Mouse (Mus musculus): Measurements from ENCODE around the gene Pde8a.

Pde8a gene

DNA sequence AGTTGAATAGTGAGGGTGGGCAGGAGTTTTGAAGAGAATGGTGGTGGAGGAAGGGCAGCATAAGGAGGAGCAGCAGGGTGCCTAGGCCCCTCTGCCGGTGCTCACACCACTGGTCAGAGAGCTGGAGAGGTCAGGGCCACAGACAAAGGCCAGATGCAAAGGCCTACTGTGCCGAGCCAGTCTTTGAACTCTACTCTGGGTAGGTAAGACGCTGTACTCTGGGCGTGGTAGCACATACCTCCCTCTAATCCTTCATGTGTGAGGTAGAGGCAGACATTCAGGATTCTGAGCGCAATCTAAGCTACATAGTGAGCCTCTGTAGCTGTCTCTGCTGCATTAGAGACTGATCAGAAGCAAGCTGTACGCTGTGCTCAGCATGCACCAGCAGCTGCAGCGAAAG lies 73.1 kb downstream of the Pde8a start:
- DNase-seq = no peak

DNA sequence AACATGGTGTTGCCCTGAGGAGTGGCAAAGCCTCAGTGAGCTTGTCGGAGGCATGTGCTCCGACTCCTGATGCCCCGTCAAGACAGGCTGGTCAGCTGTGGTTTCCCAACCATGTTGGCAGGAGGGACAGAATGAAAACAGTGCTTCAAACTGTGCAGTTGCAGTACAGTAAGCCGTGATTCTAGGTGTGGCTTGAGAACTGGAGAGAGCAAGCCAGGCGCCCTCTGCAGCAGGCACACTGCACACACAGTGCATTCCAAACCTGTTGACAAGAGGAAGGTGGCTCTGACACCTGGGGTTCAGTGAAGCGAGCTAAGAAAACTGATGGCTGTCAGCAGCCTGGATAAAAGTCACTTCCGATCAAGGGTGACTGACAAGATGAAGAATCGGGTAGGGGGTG lies 73.5 kb downstream of the Pde8a start:
- no peak for DNase-seq

DNA sequence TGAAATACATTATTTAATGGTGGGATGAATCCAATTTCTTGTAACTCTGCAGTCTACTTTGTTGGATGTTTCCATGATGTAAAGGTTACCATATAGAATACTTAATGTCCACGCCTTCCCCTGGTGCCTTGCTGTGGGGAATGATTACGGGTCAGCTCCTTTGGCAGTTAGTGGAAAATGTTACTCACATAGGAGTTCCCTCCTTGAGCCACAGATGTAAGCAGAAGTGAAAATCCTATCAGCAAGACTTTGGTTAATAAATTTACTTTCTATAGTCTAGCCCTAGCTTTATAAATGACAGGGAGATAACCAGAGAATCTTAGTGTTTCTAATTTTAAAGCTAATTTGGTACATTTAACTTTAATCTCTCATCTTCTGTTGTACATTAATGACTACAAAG lies 81.8 kb downstream of the Pde8a start:
- DNase-seq = no peak

DNA sequence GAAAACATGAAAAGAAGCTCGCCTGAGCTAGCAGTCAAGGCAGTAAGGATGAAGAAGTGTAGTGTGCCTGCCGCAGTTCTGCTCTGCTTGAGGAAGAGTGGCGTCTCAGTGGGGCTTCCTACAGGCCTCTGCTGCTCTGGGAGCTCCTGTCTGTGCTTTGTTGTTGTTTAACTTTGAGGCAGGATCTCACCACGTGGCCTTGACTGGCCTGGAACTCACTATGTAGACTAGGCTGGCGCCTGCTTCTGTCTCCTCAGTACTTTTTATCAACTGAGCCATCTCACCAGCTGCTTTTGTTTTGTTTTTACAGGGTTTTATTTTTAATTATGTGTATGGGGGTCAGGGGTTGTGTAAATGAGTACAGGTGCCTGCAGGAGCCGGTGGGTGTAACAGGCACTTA lies 84.8 kb downstream of the Pde8a start:
- DNase-seq = no peak

DNA sequence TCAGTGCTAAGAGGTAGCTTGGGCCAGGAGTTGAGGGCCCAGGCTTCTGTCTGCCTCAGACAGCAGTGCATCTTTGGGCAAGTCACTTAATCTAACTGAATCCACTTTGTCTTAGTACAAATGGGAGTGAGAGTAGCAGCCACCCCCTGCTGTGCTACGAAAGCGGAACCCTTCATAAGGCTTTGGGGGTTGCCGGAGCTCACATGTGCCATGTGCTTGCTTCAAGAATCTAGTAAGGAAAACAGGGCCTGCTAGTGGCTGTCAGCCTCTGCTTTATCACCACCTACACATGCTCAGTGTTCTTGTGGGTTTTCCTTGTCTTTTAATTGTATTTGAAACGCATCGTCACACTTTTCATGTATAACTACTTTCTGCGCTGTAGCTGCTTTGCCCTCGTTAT lies 87.9 kb downstream of the Pde8a start:
- no peak for DNase-seq

DNA sequence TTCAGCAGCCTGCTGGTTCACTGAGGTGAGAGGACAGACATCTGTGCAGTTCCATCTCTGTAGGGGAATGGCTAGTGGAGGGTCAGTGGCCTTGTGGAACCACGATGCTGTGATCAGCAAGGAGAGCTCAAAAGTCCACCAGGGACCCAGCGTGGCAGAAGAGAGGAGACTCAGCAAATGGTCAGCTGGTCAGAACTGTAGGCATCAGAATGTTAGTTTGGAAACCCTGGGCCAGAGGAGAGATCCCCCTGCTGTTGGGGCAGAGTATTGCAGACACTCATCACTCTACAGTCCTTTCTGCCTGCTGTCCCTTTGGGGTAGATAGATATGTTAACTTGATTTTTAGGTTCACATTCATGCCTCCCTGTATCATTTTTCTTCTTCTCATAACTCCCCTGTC lies 90.3 kb downstream of the Pde8a start:
- no peak for DNase-seq

DNA sequence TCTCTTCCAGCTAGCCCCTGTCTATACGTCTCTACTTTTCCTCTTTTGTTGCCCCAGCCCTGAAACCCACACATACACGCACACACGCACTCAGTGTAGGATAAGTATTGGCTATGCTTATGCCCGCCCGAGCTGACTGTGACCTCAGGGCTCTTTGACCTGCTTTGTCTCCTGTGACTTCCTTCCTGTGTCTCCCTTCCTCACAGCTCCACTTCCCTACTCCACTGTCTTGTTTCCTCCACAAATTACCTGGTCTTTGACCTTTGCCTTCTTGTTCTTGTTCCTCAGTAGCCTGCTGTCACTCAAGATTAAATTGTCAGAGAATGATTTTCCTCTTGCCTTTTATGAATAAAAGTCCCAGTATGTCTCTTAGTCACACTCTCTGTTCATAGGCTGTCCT lies 90.7 kb downstream of the Pde8a start:
- no peak for DNase-seq

DNA sequence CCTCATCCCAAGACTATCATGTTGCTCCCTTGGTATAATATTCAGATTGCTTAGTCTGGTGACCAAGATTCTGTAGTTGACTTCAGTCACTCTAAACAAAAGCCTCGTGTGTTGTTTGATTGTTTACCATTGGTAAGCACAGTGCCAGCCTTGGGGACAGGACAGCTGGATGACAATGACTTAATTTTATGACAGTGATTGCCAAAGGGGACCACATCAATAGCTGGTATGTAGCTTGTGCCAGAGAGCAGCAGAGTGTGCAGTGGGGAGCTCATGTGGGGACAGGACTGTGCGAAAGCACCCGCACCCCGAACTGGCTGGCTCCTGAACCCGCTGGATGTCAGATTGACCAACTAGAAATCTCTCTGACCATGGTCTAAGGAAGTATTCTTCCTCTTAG lies 91.3 kb downstream of the Pde8a start:
- no peak for DNase-seq

DNA sequence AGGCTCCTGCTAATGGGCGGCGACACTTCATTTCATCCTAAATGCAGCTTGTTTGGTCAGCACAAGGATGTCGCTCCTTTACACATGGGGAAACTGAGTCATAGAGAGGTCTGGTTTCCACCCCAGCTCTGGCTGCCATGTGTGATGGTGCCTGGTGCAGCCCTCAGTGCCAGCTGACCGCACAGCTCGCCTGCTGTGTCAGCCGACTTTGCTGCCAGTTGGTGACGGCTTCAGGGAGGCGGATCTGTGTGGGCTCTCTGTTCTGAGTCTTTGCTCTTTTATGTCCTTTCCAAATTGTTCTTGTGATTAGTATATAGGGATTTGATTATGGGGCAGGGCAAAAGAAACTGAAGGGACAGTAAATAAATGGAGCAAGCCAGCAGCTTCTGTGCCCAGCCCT lies 94.3 kb downstream of the Pde8a start:
- peak; percentile 40 to 44 for DNase-seq

DNA sequence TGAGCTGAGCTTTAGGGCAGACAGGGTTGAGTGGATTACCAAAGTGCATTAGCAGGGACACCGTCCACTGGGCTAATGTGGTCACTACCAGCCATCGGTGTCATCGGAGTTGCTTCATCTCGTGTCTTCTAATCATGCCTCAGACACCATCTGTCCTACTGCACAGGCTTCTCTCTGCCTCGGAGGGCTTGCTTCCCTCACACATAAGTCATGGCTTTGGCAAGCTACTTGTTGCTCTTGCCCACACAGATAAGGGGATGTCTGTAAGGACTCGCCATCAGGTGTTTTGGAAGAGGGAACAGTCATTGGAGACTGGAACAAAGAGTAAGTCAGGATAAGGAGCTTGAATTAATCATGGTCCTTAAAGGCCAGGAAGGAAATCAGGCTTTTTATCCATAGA lies 95.9 kb downstream of the Pde8a start:
- DNase-seq = no peak

DNA sequence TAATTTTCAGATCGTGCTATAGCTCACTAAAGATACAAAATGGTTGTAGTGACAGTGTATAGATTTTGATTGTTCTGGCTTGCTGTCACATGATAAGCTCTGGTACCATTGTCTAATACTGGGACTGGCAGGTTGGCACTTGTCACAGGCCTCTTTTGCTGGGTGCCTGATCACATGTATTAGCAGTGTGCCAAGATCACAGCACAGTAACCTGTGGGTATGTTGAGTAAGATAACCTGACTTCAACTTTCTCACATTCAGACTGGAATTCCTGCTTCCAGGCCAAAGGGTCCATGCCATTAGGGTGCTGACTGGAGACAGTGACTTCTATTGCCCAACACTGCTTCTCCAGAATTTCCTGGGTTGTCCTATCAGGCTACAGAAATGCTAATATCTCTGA lies 97.7 kb downstream of the Pde8a start:
- DNase-seq = no peak

DNA sequence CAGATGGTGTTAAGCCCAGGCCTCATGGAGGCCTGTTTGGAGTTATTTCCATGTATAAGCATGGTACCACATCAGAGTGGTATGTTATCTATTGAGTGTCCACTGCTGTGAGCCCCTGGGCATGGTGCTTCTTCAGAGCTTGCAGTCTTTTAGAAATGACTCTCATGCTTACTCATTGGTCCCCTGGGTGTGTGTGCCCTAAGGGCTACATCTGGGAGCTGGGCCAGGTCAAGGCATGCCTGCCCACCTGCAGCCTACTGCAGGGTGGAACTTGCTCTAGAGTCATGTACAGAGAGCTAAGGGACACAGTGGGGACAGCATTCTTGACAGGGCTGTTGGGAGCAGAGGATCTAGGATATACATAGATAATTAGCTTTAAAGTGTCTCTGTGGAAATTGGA lies 98.2 kb downstream of the Pde8a start:
- DNase-seq = no peak

DNA sequence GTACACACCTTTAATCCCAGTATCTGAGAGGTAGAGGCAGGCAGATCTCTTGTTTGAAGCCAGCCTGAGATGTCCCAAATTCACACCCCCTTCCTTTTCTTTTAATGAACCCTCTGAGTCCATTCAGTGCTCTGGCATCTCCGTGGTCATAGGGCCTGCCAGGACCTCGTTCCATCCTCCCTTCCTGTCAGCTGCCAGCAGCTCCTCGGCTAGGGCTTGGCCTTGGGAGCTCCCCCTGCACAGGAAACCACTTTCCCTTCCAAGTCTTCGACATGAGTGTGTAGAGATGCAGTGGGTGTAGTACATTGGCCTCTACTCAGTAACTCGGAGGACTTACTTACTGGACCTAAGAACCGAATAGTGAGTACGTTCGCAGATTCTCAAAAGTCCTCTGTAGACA lies 102.2 kb downstream of the Pde8a start:
- DNase-seq = no peak

DNA sequence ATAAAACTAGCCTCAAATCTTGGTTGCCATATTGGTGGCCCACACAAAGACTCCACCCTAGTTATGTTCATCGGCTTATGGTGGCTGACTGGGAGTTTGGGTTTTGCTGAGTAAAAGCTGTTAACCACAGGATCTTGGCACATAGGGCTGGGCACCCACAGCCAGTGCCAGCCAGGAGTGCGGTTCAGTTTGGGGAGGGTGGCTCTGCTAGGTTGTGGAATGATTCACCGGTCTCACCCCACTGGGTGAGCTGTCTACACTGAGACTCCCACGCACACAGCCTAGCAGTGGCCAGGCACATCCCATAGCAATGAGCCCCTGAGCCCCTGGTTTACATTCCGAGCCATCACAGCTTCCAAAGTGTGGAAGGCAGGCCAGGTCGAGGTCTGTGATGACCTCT lies 106.4 kb downstream of the Pde8a start:
- no peak for DNase-seq

DNA sequence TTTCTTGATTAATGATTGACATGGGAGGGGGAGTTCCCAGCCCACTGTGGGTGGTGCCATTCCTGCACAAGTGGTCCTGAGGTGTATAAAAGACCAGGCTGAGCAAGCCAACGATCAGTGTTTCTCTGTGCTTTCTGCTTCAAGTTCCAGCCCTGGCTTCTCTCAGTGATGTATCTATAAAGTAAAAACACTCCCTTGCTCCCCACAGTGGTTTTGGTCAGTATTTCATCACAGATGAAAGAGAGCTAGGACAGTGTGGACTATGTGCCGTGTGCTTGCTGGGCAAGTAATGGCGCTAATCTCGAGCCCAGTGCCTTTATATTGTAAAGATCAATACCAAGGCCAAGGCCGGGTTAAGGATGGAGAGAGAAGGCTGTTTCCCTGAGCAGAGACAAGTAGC lies 108.4 kb downstream of the Pde8a start:
- DNase-seq = no peak

DNA sequence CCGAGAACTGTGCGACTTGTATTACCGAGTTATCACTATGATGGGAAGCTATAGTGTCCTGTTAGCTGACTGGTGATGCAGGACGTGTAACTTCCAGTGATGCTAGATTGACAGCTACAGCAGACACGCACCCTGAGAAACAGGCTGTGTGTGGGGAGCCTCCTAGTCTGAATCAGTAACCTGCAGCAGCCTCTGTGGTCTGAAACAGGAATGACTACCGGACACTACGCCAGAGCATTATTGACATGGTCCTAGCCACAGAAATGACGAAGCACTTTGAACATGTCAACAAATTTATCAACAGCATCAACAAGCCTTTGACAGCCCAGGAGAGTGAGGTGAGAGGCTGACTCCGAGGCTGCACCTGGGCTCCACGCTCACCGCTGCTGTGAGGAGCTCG lies 112.6 kb downstream of the Pde8a start:
- DNase-seq = no peak

DNA sequence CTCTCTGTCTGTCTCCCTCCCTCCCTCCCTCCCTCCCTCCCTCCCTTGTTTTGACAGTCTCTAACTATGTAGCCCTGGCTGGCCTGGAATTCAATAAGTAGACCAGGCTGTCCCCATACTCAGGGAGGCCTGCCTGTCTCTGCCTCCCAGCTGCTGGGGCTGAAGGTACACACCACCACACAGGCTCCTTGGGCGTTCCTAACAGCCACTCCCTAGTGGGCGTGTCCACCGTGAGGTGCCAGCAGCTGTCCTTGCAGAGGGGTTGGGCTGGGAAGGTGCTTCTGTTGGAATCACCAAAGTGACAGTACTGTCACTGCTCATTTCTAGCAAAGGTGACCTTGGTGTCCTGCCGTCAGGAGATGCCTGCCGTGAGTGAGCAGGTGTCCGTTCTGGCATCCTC lies 113.5 kb downstream of the Pde8a start:
- DNase-seq = no peak

DNA sequence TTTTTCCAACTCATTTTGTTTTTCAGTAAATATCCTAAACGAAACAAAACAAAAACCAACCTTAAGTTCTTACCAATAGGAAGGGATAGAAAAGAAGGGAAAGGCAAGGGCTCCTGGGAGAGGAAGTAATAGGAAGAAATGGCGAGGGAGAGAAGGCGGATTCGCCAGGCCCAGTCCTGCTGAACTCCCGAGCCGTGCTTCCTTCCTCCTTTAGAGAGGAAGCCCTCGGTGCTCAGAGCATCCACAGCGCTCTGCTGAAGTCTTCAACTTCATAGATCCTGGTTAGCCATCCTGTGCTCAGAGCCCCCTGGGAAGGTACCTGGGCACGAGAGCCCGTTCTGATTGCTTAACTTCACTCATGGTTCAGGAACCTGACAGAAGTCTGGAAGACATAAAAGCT lies 114.3 kb downstream of the Pde8a start:
- no peak for DNase-seq

DNA sequence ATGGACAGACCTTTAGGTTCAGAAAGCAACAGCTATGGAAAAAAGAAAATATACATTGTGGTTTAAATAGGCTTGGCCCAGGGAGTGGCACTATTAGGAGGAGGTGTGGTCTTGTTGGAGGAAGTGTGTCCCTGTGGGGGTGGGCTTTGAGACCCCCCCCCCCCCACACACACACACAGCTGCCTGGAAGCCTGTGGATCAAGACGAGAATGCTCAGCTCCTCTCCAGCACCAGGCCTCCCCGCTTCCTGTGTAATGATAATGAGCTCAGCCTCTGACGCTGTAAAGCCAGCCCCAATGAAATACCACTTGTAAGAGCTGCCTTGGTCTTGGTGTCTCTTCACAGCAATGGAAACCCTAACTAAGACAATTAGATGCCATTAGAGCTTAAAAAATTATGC lies 117.4 kb downstream of the Pde8a start:
- DNase-seq = no peak

DNA sequence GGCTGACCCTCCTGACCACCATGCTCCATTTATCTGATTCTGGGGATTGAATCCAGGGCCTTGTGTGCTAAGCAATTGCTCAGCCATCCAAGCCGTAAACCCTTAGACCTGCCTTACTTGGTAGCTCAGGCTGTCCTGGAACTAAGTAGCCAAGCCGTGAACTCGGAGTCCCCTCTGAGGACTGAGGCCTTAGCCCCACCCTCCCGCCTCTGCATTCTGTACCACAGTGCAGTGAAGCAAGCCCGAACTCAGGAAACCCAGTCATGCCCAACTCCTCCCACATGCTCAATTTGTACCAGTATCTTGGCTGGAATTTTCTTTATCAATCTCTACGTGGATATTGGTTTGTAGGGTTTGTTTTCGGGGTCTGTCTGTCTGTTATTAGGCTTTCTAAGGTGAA lies 118.5 kb downstream of the Pde8a start:
- no peak for DNase-seq

DNA sequence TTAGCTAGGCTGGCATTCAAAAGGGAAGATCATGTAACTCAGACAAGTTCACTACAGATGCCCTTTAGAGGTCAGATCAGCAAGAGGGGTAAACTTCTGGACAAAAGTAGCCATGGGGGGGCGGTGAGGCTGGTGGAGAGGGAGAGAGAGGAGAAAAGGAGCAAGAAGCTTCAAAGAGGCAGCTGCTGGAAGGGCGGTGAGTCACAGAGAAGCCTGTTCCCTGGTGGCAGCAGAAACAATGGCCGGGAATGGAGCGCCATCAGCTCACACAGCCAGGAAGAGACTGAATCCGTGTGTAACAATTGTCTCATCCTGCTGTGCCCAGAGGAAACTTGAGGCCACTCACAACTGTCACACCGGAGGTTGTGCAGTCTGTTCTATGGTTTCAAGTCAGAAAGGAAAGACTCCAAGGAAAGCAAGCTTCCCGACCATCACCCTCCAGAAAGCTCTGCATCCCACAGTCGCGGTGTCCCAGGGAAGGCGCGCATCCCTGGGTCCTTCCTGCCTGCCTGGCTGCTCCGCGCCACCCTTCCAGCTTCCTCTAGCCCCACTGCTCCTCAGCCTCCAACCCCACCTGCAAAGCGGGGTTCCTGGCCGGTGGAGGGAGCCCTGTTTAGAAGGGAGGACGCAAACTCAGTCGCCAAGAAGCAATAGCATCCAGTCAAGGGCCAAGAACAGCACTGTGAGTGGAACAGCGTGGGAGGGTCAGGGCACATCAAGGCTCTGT lies 122.5 kb downstream of the Pde8a start:
- no peak for DNase-seq

DNA sequence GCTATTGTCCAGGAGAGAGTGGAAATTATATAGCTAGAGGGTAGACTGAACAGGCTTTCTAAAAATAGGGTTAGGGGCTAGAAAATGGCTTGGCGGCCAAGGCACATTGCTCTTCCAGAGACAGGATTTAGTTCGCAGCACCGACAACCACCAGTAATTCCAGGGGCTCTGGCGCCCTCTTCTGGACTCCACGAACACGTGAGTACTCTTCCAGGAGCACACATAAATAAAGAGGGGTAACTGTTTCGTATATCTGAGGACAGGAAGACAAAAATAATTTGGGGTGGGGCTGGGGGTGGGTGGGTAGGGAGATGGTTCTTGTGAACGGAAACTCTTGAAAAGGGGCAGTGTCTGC lies 123.0 kb downstream of the Pde8a start:
- DNase-seq = peak; percentile 54 to 76

DNA sequence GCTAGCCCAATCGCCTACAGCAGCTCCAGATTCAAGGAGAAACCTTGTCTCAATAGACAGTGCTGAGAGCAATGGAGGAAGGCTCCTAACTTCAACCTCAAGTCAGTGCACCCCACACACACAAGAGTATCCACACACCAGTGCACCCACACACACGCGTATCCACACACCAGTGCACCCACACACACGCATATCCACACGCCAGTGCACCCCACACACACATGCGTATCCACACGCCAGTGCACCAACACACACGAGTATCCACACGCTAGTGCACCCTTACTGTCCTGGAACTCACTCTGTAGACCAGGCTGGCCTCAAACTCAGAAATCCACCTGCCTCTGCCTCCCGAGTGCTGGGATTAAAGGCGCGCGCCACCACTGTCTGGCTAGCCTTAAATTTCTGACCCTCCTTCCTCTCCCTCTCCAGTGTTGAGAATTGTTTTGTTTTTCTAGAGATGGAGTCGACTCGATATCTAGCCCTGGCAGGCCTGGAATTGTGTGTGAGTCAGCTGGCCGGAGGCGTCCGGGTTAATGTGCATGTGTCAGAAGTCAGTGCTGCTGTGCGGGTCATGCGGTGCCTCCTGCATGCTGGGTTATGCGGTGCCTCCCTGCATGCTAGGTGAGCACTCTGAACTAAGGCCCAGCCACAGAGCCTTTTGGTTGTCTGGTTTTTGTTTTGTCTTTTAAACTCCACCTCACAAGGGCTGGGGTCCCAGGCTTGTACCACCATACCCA lies 124.6 kb downstream of the Pde8a start:
- DNase-seq = no peak

DNA sequence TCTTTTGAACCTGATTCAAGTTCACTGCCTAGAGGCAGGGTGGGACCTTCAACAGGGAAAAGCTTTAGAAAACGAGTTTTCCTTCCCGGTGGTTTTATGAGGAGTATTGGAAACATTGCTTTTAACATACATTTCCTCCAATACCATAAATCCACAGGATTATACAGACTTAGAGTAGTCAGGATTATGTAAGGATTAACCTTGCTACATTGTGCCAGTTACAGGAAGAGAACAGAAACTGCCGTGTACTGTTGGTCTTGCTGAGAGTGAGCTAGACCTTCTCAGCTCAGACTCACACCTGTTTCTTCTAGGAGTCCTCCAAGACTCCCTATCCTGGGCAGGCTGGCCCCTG lies 125.1 kb downstream of the Pde8a start:
- no peak for DNase-seq

DNA sequence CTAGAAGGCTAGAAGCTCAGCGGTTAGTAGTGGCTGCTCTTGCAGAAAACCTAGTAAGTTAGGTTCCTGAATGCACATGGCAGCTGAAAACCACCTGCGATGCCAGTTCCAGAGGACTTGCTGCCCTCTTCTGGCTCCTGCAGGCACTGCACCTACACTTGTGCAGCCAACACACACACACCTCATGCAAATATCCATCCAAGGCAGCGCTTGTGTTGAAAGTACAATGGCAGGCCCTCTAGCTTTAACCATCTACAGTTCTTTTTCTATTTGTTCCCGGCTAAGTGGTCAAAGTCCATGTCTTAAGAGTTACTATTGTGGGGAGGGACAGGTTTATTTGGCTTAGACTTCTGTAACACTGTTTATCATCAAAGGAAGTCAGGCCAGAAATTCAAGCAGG lies 126.4 kb downstream of the Pde8a start:
- peak; percentile 65 to 83 for DNase-seq
